In the genomic region with DNA sequence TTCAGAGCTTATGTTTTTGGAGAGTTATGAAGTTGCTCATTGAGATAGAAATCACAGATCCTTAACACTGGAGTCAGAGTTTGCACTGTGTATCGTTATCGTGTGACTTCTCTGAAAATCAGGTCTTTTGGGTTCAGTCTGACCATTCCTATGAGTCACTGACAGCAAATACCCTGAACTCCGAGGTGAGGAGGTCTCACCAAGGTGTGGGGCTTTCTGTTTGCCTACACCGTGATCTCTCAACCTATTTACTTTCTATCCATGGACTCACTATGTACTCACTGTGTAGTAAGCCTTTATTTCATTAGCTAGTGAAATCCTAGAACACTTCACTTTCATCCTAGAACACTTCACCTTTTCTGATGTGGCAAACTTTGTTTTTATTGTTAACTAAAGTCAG, we compare ENCODE assay signal across 18 mouse cellular contexts. TPM values are rescaled to one million over a fixed set of nuclear protein-coding genes. Genes with fewer than 3 reads are reported as not detected.
"Had no signal": no experiment of that assay in that cellular context is flagged by ENCODE, and none has a peak within 500 bp of the region (broad histone marks: within the 10 kb centered on the region; RNA-seq: fewer than 3 reads in every experiment).

No protein-coding gene starts in this region.

- ATAC-seq: lung, postnatal 0 days; midbrain, embryonic 13.5 days; midbrain, embryonic 15.5 days had no signal

- H3K4me2 ChIP-seq: lung, embryonic 15.5 days; midbrain, embryonic 11.5 days; midbrain, embryonic 13.5 days; midbrain, embryonic 15.5 days; neural tube, embryonic 12.5 days; stomach, embryonic 15.5 days had no signal

- H3K36me3 ChIP-seq: midbrain, embryonic 15.5 days had no signal

- H3K27me3 ChIP-seq: lung, embryonic 15.5 days; megakaryocyte, embryonic 14.5 days; midbrain, embryonic 13.5 days; midbrain, embryonic 15.5 days; neural tube, embryonic 12.5 days; stomach, embryonic 15.5 days had no signal

- H3K9me3 ChIP-seq: lung, embryonic 15.5 days; midbrain, embryonic 13.5 days; midbrain, embryonic 15.5 days; neural tube, embryonic 12.5 days; stomach, embryonic 15.5 days had no signal

- H3K4me1 ChIP-seq: midbrain, embryonic 13.5 days; midbrain, embryonic 15.5 days; neural tube, embryonic 12.5 days had no signal

- H3K9ac ChIP-seq: liver, embryonic 14.5 days; lung, embryonic 15.5 days; midbrain, embryonic 13.5 days; midbrain, embryonic 15.5 days; neural tube, embryonic 12.5 days; stomach, embryonic 15.5 days had no signal

- H3K27ac ChIP-seq: liver, embryonic 14.5 days; lung, embryonic 15.5 days; macrophage; midbrain, embryonic 13.5 days; midbrain, embryonic 15.5 days; neural tube, embryonic 12.5 days; stomach, embryonic 15.5 days had no signal

- H3K4me3 ChIP-seq: lung, embryonic 15.5 days; megakaryocyte, embryonic 14.5 days; midbrain, embryonic 13.5 days; midbrain, embryonic 15.5 days; neural tube, embryonic 12.5 days; stomach, embryonic 15.5 days had no signal

- DNase-seq: lung, adult 2 months; lung, postnatal 14 days; lung, postnatal 36 days; right cerebral cortex, postnatal 14 days; thymus, adult 18-20 months; thymus, postnatal 14 days; thymus, postnatal 36 days had no signal

RNA-seq across cellular contexts. Expression of gene Rad51b, which starts 34.6 kb away (rescaled TPM):
- total RNA-seq: monocyte, adult 5-6 weeks had no signal
